Mouse (Mus musculus) adrenal gland, adult 18-20 months (tissue): Measurements from ENCODE around the gene Best1. TPM values are rescaled to one million over a fixed set of nuclear protein-coding genes. Genes with fewer than 3 reads are reported as not detected.
"Not testable (repeated sequence)": the region's sequence is repeated elsewhere in the genome, so short reads cannot be mapped to it uniquely, and the experiment has no call there.

Experiments used
- DNase-seq, 2 experiments: peaks; one replicate each; pipeline ENCODE4 v3.0.0; 2021 to 2022; ENCODE audit warnings: low spot score in 2 of 2
- total RNA-seq, 2 experiments: library from RNA; stranded (reverse); gene quantifications; 1 replicate in 1 of 2; 2 replicates in 1 of 2; pipeline ENCODE4 v1.2.3; 2021

Best1 gene
- total RNA-seq, 2 experiments from 2014 or later = 0.22 to 0.30 TPM

GRCm38 (mm10) chr19:9992011-9992958 lies 9.1 kb downstream of the Best1 start:
- no peak for DNase-seq

DNA sequence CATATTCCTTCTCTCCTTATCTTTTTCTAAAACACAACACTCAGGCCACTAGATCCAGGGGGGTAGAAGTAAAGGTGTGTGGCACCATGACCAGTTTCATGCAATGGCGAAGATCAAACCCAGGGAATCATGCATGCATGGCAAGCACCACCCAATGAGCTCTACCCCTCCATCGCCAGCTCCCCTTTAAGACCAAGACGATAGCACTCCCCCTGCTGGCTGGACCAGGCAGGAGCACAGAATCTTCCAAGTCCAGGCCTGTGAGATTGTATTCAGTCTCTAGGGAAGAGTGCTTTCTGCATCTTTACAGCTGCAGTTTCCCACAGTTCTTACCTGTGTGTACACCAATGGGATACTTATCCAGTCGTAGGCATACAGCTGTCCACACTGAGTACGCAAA lies 10.1 kb downstream of the Best1 start:
- DNase-seq = peak; percentile 85 to 86

- DNase-seq = no peak
Measured at GRCm38 (mm10) chr19:9989884-9990256, 11.6 kb downstream of the Best1 start.

- no peak for DNase-seq
Measured at GRCm38 (mm10) chr19:9989171-9989883, 12.1 kb downstream of the Best1 start.

- DNase-seq = no peak
Measured at GRCm38 (mm10) chr19:9987593-9987992, 13.8 kb downstream of the Best1 start.

DNA sequence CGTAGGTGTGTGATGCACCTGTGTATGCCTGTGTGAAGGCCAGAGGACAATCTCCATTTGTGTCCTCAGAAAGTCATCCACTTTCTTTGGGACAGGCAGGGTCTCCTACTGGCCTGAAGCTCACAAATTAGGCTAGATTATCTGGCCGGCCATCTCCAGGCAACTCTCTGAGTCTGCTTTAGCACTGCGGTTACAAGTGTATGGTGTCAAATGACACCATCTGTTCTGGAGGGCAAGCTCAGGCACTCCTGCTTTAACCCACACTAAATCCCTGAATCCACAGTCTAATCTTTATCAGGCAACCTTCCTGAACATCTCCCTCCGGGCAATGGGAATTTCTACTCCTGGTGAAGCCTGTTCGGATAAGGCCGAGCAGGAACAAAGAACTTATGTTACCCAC lies 14.2 kb downstream of the Best1 start:
- DNase-seq = no peak

DNA sequence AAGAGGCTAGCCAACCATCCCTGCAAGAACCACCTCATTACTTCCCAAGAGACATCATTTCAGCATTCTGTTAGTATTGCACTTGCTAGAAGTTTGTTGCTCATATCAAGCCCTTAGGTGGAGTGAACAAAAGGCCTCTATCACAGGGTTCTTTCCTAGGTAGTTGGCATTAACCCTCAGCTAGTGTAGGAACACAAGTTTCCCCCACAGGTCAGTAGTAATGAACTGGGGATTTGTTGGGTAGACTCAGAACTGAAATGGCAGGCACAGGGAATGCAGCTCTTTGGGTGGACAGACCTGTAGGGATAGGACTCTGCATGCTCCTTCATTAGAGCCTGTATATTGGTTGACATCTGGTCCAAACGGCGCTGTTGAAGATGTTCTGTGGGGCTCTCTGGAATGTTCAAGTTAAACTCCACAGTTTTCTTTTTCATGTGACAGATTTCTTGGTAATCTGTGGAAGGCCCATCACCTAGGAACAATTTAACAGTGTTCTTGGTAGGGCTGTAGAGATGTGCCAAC lies 15.5 kb downstream of the Best1 start:
- DNase-seq = no peak

DNA sequence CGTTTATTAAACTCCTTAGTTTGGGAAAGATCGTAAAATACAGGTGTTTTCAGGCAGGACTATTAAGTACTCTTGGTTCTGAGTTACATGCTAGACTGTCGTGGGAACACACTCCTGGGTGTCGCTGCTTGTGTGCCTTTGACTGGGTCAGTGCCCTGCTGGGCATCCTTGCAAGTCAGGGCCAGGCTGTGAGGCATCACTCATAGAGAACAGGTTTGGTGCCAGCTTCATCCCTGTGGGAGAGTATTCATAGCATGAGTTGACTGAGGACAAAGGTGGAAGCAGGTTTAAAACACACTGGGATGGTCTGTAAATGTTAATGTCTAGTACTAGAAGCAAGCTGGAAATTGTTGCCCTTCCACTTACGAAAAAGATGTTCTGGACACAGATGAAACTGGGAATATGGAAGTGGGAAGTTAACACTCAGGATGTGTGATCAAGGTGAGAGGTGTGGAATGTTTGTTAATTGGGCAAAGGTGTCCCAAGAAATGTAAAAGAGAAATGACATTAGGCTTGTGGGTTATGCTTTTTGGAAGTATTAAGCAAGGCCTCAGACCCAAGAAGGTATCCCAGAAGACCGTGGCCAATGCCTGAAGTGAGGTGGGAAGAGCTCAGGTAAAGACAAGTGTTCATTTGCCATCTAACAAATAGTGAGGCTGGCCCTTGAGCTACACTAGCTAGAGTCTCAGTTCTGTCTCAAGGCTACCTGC lies 16.1 kb downstream of the Best1 start:
- DNase-seq = no peak

DNA sequence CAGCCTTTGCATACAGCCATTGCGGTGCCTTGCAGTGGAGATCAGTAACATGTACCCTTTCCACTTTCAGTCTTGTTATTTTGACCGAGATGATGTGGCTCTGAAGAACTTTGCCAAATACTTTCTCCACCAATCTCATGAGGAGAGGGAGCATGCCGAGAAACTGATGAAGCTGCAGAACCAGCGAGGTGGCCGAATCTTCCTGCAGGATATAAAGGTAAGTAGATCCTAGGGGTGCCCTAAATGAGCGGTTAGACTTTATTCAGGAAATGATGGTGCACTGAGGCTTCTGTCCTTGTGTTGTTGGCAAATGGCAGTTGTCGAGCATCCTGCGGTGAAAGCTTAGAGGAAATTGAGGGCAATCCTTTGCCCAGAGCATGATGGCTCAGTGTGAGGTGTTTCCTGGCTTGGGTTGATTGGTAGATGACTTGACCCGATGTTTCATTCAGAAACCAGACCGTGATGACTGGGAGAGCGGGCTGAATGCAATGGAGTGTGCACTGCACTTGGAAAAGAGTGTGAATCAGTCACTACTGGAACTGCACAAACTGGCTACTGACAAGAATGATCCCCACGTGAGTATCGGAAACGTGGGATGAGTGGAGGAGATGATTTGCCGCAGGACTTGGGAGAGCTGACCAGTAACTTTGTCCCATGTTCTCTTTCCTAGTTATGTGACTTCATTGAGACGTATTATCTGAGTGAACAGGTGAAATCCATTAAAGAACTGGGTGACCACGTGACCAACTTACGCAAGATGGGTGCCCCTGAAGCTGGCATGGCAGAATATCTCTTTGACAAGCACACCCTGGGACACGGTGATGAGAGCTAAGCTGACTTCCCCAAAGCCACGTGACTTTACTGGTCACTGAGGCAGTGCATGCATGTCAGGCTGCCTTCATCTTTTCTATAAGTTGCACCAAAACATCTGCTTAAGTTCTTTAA lies 17.1 kb downstream of the Best1 start:
- no peak for DNase-seq

- DNase-seq = peak; percentile 69 to 76
Measured at GRCm38 (mm10) chr19:9982852-9983542, 18.4 kb downstream of the Best1 start.

GRCm38 (mm10) chr19:9982151-9982851 lies 19.1 kb downstream of the Best1 start:
- DNase-seq = peak; percentile 97 to 98

DNA sequence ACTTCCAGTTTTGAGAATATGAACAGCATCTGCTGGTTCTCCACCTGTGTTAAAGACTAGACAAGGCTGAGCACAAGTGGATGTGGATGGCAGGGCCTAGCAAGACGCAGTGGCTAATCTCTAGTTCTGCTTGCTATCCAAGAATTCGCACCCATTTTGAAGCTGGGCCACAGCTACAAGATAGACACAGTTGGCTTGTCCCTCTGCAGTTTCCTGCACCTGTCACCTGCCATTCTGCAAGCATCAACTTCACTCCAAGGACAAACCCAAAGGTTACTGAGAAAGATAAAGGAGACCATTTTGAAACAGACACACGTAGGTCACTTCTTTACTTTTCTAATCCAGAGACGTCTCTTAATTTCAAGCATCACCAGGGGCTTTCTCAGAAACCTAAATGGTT lies 19.8 kb downstream of the Best1 start:
- DNase-seq = no peak

GRCm38 (mm10) chr19:9980258-9980657 lies 21.2 kb downstream of the Best1 start, which contains the start of gene Fth1:
Gene Fth1 (plus strand): TSS chr19:9980598.
- DNase-seq = no peak

DNA sequence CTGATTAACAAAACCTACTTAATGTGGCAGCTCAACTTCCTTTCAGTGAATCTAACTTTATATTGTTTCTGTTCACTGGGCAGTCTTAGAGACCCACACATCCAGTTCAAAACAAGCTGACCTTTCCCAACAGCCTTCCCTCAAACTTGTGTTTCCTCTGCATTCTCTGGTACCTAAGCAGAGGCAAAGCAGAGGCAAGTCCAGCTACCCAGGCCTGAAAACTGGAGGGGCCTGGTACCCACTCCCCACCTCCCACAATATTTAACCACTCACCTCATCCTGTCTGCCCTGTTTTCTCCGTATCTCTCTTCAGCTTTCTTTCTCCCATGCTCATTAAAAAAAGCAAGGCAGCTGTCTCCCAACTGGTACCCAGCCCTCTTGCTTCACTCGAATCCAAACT lies 22.3 kb downstream of the Best1 start:
- no peak for DNase-seq

DNA sequence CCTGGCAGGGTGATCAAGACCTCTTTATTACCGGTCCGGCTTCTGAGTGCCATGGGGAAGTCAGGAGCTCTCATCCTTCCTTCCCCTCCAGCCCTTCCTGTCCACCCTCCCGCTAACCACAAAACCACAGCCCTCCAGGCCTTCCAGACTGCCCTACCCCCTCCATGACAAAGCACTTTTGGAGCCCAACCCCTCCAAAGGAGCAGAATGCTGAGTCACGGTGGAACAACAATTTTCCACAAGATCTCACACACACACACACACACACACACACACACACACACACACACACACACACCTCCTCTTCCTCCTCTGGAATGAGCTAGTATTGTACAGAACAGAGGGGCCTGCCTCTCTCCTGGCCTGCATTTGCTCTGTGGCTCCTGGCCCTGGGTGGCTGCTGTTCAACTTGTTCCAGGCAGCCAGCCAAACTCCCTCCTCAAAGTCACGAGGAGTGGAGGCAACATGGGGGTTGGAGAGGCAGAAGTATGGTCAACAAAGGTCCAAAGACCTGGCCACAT lies 22.9 kb downstream of the Best1 start:
- DNase-seq = peak; percentile 73 to 77

GRCm38 (mm10) chr19:9977085-9977484 lies 24.3 kb downstream of the Best1 start:
- DNase-seq = no peak

DNA sequence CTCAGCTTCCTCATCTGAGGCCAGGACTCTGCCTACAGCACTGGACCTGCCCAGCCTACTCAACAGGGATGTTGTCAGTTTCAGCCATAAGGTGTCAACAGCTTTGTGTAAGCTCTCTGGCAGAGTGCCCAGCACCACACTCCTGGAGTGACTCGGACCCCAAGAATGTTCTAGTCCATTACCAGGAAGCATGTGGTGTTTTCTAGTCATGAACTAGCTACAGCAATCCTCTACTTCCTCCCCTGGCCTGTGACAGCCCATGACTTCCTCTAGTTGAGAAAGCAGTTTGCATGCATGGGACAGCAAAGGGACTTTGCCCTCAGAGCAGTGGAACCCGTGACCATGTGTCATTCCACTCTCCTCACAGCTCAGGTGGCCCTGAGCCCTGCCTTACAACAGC lies 26.6 kb downstream of the Best1 start:
- DNase-seq = not testable (repeated sequence)

DNA sequence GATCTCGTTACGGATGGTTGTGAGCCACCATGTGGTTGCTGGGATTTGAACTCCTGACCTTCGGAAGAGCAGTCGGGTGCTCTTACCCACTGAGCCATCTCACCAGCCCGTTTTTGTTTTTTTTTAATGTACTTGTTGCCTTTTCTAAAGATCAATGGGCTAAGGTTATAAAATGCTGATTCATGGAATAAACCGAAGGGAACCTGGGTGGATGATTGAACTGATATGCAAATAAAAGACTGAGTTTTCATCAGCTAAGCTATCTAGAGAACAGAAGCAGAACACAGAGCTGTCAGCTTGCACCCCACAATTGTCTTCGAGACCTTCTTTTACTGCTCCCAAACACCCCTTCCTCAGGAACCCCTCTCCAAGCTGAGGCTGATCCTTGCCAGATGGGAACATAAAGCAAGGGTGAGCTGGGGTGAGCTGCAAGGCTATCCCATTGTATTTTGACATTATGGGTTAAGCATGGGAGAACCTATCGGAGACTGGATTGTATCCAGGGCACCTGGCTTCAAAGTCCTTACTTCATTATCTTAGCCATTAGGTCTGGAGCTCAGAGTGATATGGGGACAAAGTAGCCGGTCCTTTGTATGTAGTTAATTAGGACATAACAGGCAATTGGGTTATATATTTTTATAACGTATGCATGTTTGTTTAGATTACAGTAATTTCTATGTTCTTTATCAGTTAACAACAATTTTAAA lies 33.2 kb downstream of the Best1 start:
- DNase-seq = no peak
